ENCODE assay signal across 7 mouse cellular contexts in genomic region chr11:117963091-117963793, GRCm38 (mm10). TPM values are rescaled to one million over a fixed set of nuclear protein-coding genes. Genes with fewer than 3 reads are reported as not detected.
A peak's percentile ranks its signal among the peaks of the same experiment; 100 is the strongest.
DNase-seq lines count a peak whose midpoint lies in the region; ATAC-seq lines count a peak whose summit lies in the region.

No protein-coding gene starts in this region.

- no peaks in the 10 kb centered on the region for H3K9me3 ChIP-seq in intestine, embryonic 16.5 days (ENCODE audit: control insufficient read depth, low read length)
- H3K9me3 ChIP-seq in midbrain, embryonic 11.5 days (ENCODE audit: control insufficient read depth, low read length): no peaks in the 10 kb centered on the region

- peak overlapping the region; percentile 89 for H3K27ac ChIP-seq in intestine, embryonic 16.5 days (ENCODE audit: low read length)
- H3K27ac ChIP-seq in midbrain, embryonic 11.5 days (ENCODE audit: low read depth, low read length): peak overlapping the region; percentile 25; the same call in 1 of the 2 replicates

- H3K4me2 ChIP-seq in intestine, embryonic 16.5 days (ENCODE audit: low read depth, low read length): peak overlapping the region; percentile 86
- H3K4me2 ChIP-seq in midbrain, embryonic 11.5 days: peak overlapping the region; percentile 60

- H3K4me1 ChIP-seq in intestine, embryonic 16.5 days (ENCODE audit: control insufficient read depth, insufficient read depth, low read length): peaks cover 67% of the 10 kb centered on the region
- peaks cover 62% of the 10 kb centered on the region for H3K4me1 ChIP-seq in midbrain, embryonic 11.5 days (ENCODE audit: control insufficient read depth, insufficient read depth, low read length)

- H3K36me3 ChIP-seq in intestine, embryonic 16.5 days (ENCODE audit: control insufficient read depth, insufficient read depth, low read length): peaks cover 3% of the 10 kb centered on the region; the same call in 1 of the 2 replicates
- no peaks in the 10 kb centered on the region for H3K36me3 ChIP-seq in midbrain, embryonic 11.5 days (ENCODE audit: control insufficient read depth, insufficient read depth, low read length)

- WGBS in intestine, embryonic 16.5 days: under 1% methylated on average over 40 of the region's 40 CpGs
- under 1% methylated on average over 40 of the region's 40 CpGs for WGBS in midbrain, embryonic 11.5 days

- ATAC-seq in intestine, embryonic 16.5 days: peak; percentile 86
- peak; percentile 91 for ATAC-seq in midbrain, embryonic 11.5 days (ENCODE audit: low FRiP score)

- peak overlapping the region; percentile 48 for H3K4me3 ChIP-seq in intestine, embryonic 16.5 days (ENCODE audit: low read length)
- H3K4me3 ChIP-seq in midbrain, embryonic 11.5 days (ENCODE audit: low read depth, low read length): peak overlapping the region; percentile 20

- H3K27me3 ChIP-seq in intestine, embryonic 16.5 days (replicated peaks; ENCODE audit: control insufficient read depth, insufficient read depth, low read length): no peaks in the 10 kb centered on the region
- H3K27me3 ChIP-seq in midbrain, embryonic 11.5 days (ENCODE audit: control insufficient read depth, insufficient read depth, low read length): peaks cover 27% of the 10 kb centered on the region

- H3K9ac ChIP-seq in intestine, embryonic 16.5 days (ENCODE audit: low read depth, low read length): peak overlapping the region; percentile 65
- H3K9ac ChIP-seq in midbrain, embryonic 11.5 days (ENCODE audit: low read length): peak overlapping the region; percentile 35; the same call in 1 of the 2 replicates

- intact Hi-C loops in gastrocnemius, postnatal 36 days (cut with DNase I): no loop called here
- intact Hi-C loops in left cerebral cortex, postnatal 36 days (cut with DNase I): no loop called here

- peak; percentile 100 for DNase-seq in adrenal gland, adult 18-20 months (ENCODE audit: low spot score in 2 of 2)
- DNase-seq in embryo, embryonic 11 days: peak; percentile 98
- DNase-seq in gastrocnemius, postnatal 36 days: peak; percentile 99
- peak; percentile 95 to 96 for DNase-seq in left cerebral cortex, postnatal 36 days (ENCODE audit: low spot score in 2 of 2)
- peak; percentile 100 for DNase-seq in midbrain, embryonic 11.5 days (ENCODE audit: low spot score, missing footprints)
- peak; percentile 97 for DNase-seq in skeletal muscle tissue, adult 2 months (ENCODE audit: low read depth, low spot score)

RNA-seq across cellular contexts. Expression of gene Socs3, which starts 6.6 kb away (rescaled TPM):
- total RNA-seq in adrenal gland, adult 18-20 months (2021): 1 to 10 TPM; 4.2 to 5.6 TPM
- total RNA-seq in gastrocnemius, postnatal 36 days (2021): 1 to 10 TPM; 1.8 to 4.7 TPM
- 18.9 and 21.2 TPM in 2 replicates for polyA plus RNA-seq in intestine, embryonic 16.5 days (2015; fragmentation: Nextera tagmentation; extraction: Ambion mirVana)
- total RNA-seq in left cerebral cortex, postnatal 36 days (2021): 1 to 10 TPM; 2.8 to 5.0 TPM
- polyA plus RNA-seq in midbrain, embryonic 11.5 days (2014; fragmentation: Nextera tagmentation; extraction: Ambion mirVana): 5.5 and 5.9 TPM in 2 replicates

RNA-seq across cellular contexts. Expression of gene Pgs1, which starts 22.9 kb away (rescaled TPM):
- 10 to 100 TPM; 47.8 to 65.5 TPM for total RNA-seq in adrenal gland, adult 18-20 months (2021)
- total RNA-seq in gastrocnemius, postnatal 36 days (2021): 10 to 100 TPM; 17.9 to 18.9 TPM
- polyA plus RNA-seq in intestine, embryonic 16.5 days (2015; fragmentation: Nextera tagmentation; extraction: Ambion mirVana): 33.9 and 35.7 TPM in 2 replicates
- total RNA-seq in left cerebral cortex, postnatal 36 days (2021): 10 to 100 TPM; 82.8 to 86.3 TPM
- polyA plus RNA-seq in midbrain, embryonic 11.5 days (2014; fragmentation: Nextera tagmentation; extraction: Ambion mirVana): 40.2 and 42.7 TPM in 2 replicates

Comparison
In these comparisons a context has a peak if more than half of its experiments do, and no peak if none do; other contexts are left out.
1. Peak in every context shown above with its lines: DNase-seq, ATAC-seq, H3K4me3 ChIP-seq and H3K27ac ChIP-seq.